Mouse (Mus musculus) left cerebral cortex, postnatal 4 days (tissue): ENCODE results near the gene Adrm1. TPM values are rescaled to one million over a fixed set of nuclear protein-coding genes. Genes with fewer than 3 reads are reported as not detected.
A peak's percentile ranks its signal among the peaks of the same experiment; 100 is the strongest.
"Not testable (repeated sequence)": the region's sequence is repeated elsewhere in the genome, so short reads cannot be mapped to it uniquely, and the experiment has no call there.

Experiments
- DNase-seq: peaks from one replicate; pipeline ENCODE4 v3.0.0-alpha.2; 2022
- intact Hi-C: fragments of 180-260 bp; cut with DNase I; formaldehyde crosslinking; loops from one replicate; pipeline ENCODE4 v1.15.1; 2025
- total RNA-seq, 2 experiments: library from RNA; stranded (reverse); gene quantifications; 2 replicates each; pipeline ENCODE4 v1.2.3; 2021

Gene Adrm1
- total RNA-seq, result 100 to 1,000 TPM; 117 to 118 TPM

DNA sequence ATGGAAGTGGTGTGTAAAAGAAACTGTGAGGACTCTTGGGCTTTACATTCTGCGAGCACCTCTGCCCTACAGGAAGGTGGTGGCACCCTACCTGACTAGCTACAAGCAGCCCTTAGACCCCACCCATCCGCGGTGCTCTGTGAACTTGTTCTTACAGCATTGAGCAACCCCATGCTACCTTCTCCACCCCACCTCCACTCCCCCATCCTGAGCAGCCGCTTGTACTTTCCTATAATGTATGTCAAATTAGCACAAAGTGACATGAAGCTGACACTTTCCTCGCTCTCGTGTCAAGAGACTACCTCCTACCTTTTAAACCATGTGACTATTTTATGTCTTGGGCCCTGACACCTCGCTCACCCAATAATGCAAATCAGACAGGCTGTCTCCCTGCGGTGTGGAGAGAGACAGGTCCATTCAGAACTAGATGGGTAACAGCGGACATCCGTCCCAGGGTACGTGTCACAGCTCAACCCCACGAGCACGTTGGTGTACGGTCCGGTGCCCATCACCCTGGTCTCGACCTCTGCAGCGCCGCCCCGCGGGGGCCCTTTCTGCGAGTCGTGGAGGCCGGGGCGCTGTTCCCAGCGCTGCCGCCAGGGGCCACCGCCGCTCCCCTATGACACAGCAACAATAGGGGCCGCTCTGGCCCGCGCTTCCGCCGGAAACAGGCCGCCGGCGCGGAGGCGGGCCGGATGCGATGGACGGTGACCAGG is at the start of gene Adrm1:
Gene Adrm1 (plus strand): TSS at position 680 of the 716 bp plus-strand sequence.
- DNase-seq, result peak; percentile 98
- intact Hi-C loops, result no loop called here

DNA sequence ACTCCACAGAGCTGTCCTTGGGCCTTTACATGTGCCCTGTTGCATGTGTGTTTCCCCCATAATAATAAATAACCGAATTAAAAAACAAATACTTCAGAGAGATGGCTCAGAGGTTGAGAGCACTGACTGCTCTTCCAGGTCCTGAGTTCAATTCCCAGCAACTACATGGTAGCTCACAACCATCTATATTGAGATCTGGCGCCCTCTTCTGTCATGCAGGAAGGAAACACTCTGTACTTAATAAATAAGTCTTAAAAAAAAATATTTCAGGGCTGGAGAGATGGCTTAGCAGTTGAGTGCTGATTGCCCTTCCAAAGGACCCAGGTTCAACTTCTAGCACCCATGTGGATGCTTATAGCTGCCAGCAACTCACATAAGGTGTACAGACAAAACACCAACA is 47.1 kb upstream of the Adrm1 start:
- no peak for DNase-seq
- intact Hi-C loops, result no loop called here

DNA sequence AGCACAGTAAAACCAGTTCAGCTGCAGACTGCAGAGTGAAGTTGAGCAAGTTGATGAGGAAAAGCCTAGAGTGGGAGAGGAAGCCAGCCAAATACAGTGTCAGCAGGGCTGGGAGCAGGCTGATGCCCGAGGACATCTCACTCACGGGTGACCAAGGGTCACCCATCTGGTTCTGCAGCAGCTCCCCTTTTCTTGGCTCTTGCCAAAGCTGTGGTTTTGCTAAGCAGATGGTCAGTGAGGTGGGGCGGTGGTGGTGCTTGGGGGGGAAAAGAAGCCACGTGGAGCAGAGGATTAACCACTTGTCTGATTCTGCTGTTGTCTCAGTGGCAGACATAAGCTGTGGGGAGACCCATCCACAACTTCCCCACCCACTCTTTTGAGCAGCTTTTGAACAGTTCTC is 45.1 kb upstream of the Adrm1 start:
- intact Hi-C loops, result no loop called here
- DNase-seq, result peak; percentile 64

DNA sequence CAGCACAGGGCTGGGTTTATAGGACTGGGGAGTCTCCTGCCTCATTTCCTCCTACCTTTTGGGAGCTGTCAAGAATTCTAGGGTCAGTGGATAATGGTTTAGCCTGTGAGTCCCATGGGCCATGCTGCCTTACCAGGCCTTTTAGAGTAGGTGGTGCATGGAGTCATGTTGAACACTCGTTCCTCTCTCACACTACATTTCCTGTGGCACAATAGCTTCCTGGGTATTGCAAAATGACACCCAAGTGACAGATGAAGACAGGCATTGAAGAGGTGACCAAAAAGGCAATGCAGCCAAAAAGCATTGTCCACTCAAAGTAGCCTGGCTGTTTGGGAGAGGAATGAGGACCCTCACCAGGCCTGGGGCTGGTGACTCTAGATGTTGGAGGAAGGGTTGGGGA is 43.6 kb upstream of the Adrm1 start:
- intact Hi-C loops, result no loop called here
- no peak for DNase-seq

DNA sequence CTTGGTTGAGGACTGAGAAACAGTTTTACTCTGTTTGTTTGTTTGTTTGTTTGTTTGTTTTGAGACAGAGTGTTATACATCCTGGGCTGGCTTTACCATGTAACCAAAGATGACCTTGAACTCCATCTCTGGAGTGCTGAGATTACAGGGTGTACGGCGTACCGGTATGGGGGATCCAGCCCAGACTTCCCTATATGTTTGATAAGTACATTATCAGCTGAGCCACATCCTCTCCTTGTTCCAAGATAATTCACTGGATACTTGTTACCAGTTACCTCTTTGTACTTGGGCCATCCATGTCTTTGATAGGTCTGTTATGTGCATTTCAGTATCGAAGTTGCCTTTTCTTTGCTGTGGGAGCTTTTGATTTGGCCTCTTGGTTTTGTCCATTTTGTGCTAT is 38.1 kb upstream of the Adrm1 start:
- intact Hi-C loops, result no loop called here
- no peak for DNase-seq

DNA sequence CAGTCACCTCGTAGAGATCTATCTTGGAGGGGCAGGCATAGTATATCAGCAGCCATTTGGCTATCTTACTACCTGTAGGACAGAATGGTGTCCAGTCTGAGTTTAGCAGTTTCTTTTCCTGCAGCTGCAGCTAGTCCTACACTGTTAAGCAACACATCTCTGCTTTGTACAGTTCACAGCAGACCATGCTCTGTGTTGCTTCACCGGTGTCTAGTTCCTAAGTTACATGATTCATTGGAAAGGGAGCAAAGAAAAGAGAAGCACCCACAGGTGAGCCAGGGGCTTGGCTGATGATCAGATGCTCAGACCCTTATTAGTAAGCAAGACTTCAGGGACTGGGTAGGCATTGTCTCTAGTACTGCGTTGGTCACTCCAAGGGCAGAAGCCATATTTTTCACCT is 37.4 kb upstream of the Adrm1 start:
- no peak for DNase-seq
- intact Hi-C loops, result no loop called here

DNA sequence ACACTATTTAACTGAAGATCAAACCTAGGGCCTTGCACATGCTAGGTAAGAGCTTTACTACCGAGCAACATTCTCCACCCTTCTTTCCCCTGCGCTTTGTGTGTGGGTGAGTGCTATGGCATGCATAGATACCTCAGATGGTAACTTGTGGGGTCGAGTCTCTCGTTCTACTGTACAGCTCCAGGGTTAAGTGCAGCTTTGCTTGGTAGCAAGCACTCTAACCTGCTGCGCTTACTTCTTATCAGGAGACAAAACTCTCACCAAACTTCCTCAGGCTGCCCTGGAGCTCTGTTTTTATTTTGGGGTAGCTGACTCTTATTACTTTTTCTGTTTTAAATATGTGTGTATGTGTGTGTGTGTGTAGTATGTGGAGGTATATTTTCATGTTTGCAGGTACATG is 35.9 kb upstream of the Adrm1 start:
- DNase-seq, result no peak
- intact Hi-C loops, result no loop called here

DNA sequence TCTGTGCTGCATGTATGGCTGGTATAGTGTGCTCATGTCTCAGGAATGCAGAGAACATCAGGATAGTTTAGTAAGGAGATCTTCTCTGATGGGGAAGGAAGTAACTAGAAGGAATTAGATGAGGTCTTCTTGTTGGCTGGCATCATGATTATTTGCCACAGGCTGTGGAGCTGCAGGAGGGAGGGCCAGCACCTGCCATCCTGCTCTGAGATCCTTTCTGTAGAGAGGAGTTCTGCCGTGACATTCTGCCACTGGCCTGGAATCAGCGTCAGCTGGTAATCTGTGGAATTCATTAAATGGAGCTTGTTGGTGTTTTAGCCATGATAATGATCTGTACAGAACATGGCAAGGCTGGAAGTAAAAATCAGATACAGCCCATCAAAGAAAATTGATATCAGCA is 25.2 kb upstream of the Adrm1 start:
- intact Hi-C loops, result no loop called here

DNA sequence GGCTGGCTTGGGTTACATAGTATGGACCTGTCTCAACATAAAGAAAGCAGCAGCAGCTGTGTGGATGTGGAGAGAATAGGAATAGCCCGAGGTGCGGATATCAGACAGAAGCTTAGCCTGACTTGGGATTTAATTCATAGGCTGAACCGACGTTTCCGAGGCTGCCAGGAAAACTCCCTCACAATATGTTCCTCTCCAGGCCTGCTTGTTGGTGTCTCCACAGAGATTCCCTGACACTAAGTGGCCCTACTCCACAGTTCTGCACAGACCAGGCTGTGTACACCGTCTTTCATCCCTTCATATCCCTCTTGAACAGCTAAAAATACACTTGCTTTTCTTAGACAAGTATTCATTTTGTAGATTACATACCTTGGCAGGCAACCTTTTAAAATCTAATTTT is 23.9 kb upstream of the Adrm1 start:
- no peak for DNase-seq
- intact Hi-C loops, result no loop called here

More for the DNA sequence above, 25.2 kb upstream of the Adrm1 start:
- peak; percentile 19 for DNase-seq

DNA sequence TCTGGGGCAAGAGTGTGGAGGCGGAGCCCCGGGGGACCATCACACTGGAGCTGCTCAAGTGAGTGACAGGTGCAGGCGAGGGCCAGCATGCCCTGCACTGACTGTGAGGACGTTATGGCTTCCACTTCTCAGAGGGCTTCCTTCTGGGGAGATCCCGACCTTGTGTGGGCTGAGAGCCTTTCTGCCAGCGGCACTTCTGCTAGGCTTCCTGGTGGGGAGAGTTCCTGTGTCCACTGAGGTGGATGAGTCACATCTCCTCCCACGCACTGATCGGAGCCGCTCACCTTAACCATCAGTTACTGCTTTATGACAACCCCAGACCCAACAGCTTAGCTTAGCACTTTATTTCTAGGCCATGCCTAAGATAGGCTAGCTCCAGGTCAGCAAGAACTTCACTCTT is 22.7 kb upstream of the Adrm1 start:
- DNase-seq, result no peak
- intact Hi-C loops, result no loop called here

DNA sequence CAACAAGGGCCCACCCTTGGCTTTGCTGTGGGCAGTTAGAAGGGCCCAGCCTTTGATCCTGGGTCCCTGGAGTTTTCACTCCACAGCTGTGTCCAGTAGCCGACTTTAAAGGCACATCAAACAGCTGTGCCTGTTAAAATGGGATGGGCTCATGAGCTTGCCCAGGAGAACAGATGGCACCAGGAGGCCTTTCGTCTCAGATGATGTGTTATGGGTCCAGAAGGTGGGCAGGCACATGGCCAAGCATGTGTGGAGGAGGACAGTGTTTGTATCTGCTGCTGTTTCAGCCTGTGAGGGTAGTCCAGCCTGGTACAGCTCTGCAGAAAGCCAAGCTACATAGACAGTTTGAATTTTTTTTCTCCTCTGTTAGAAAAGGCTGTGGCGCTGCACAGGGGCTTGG is 16.5 kb upstream of the Adrm1 start:
- peak; percentile 78 for DNase-seq
- intact Hi-C loops, result no loop called here

DNA sequence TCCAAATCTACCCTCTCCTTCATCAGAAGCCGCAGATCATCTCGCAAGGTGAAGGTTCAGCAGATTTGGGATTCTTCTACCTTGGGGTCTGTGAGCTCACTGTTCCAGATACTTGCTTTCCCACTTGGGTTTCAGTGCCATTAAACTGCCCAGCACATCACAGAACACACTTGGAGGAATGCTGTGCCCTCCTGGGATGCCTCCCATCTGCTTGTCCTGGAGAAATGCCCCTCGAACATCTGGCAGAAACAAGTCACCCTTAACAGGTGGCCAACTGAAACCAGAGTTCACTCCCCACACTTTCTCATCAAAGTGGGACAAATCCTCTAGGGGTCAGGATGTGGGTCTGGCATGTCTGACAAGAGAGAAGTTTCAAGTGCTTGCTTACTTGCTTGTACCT is 12.7 kb upstream of the Adrm1 start:
- no peak for DNase-seq
- intact Hi-C loops, result no loop called here

DNA sequence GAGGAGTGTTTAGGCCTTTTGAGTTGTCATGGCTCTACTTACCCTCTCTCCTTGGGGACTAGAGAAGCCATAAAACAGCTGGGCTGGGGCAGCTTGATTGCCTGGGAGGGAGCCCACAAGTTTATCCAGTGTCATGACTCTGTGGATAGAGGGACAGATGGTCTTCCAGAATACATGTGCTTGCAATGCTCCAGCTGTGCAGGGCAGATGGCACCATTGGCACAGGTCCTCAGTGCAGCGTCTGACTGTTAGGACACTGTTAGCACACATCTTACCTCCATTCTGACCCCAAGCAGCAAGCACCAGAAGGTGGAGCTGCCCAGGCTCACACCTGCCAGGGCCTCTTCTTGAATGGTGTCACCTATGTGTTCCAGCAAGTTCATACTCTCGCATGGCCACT is 5.4 kb upstream of the Adrm1 start:
- intact Hi-C loops, result loop anchor here (5.0 to 10.0 kb wide), 2 partner anchors 81 to 86 kb away; no protein-coding TSS in a partner anchor
- peak; percentile 83 for DNase-seq

DNA sequence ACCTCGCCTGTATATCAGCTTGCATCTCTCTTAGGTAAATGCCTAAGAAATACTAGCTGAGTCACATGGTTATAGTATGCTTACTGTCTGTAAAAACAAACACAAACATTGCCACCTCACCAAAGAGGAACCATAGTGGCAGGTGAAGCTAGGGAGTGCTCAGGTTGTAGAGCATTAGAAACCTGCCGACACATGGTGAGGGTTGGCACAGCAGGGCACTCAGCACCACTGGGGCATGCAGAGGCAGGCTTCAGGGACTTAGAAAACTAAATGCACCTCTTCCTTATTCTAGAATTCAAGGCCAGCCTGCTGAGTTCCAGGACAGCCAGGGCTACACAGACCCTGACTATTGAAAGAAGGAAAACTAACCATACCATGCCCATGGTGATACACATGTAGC is 4.4 kb upstream of the Adrm1 start:
- no peak for DNase-seq
- intact Hi-C loops, result loop anchor here (5.0 to 10.0 kb wide), 2 partner anchors 82 to 85 kb away; no protein-coding TSS in a partner anchor

DNA sequence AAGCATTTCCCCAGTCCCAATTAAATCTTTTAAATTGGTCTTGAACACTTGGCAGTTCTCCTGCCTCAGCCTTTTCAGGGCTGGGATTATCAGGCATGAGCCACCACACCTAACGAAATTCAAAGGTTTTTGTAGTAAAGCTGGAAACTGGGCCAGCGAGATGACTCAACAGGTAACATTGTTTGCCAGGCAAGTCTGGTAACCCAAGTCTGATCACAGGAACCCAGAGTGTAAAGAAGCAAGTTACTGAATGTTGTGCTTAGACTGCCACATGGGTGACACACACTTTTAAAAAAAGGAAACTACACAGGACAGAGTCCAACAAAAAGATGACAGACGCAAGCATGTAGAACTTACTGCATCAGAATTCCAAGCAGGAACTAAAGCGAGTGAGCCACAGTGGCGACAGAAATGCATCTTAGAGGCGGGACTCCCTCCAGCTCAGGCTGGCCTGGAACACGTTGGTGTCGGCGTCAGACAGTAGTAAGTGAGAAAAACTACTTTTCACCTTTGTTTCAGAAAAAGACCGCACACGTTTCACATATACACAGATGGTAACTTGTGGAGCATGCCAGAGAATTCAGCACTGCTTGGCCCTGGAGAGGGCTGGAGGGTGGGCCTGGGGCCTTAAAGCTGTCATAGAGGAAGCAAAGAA is 1.0 kb upstream of the Adrm1 start:
- intact Hi-C loops, result no loop called here
- no peak for DNase-seq

DNA sequence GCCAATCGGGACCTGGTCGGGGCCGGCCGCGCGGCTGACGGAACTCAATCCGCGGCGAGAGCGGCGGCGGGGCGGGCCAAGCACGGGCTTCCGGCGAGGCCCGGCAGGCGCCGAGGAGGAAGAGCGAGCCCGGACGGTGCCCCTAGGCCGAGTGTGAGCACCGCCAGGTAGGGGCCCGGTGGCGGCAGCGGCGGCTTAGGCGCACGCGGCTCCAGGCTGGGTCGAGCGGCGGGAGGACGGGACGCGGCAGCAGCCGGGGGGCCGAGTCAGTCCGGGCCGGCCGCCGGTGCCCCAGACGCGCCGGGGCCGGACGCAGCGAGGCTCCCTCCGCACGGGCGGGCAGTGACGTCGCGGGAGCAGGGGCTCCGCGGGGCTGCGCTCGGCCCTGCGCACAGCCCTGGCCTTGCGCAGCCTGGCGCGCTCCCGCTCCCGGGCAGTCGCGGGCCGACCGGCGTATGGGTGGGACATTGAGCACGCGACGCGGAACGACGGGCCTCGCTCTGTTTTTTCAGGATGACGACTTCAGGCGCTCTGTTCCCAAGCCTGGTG is 311 bp downstream of the Adrm1 start:
- no peak for DNase-seq
- intact Hi-C loops, result no loop called here

DNA sequence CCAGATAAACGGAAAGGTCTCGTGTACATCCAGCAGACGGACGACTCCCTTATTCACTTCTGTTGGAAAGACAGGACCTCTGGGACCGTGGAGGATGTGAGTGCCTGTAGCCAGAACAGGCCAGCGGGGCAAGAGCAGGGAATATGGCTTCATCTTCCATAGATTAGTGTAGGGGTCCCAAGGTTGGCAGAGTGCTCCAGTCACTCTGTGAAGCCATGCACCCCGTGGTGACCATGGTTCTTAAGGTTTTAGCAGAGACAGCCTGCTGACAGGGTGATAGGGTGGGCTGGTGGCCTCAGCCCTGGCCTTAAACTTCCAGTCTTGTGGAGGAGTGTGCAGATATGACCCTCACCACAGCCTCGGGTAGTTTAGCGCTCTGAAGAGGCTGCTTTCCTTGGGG is 867 bp downstream of the Adrm1 start:
- DNase-seq, result no peak
- intact Hi-C loops, result no loop called here

DNA sequence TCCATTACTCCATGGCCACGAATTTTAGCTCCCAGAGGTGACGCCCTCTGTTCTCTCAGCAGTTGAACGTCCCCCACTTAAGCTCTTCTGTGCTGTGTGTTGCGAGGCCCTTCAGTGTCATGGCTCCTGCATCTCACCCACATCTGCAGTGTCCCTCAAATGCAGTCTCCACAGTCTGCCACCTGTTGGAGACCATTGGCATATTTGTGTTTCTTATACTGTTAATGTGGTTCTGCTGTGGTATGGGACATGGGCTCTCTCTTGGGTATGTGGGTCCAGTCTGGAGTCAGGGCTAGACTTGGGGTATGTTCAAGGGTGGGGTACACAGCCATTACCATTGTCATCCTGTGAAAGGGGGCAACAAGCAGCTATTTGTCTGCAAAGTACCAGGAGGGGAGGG is 1.9 kb downstream of the Adrm1 start:
- intact Hi-C loops, result no loop called here
- no peak for DNase-seq

DNA sequence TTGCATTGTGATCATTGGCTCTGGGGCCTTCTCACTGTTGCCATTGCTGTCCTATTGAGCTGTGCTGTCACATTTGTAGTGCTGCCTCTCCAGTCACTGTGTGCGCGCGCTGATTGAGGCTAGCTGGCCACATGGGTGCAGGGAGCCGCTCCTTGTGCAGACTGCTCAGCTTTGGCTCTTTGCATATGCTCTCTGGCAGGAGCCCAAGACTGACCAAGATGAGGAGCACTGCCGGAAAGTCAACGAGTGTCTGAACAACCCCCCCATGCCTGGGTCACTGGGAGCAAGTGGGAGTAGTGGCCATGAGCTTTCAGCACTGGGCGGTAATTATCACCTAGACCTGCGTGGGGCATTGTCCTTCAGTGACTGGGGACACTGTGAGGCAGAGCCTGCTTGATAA is 2.4 kb downstream of the Adrm1 start:
- intact Hi-C loops, DNase-seq: not testable (repeated sequence)

DNA sequence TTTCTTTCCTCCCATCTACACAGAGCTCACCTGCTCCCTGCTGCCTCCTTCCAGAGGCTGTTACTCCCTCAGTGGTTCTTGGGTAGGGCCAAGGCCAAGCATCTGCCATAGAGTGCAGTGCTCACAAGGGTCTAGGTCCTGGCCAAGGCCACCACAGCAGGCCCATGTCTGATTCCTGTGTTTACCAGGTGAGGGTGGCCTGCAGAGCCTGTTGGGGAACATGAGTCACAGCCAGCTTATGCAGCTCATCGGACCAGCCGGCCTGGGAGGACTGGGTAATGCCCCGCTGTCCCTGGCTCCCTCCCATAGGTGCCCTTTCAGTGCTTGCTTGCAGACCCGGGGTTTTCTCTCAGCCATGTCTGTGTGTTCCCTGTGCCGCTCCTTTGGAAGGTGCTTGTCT is 2.8 kb downstream of the Adrm1 start:
- intact Hi-C loops, result no loop called here
- no peak for DNase-seq

DNA sequence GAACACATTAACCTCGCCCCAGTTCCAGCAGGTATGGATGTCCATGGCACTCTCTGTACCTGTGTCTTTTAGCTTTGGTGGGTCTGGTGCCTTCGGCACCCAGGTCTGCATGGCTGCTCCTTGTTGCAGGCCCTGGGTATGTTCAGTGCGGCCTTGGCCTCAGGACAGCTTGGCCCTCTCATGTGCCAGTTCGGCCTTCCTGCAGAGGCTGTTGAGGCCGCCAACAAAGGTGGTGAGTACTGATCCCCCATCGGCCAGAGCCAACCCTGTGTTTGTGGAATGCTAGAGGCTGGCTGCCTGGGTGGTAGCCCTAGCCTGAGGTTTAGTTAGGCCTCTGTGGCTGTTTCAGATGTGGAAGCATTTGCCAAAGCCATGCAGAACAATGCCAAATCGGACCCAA is 4.4 kb downstream of the Adrm1 start:
- intact Hi-C loops, result no loop called here
- no peak for DNase-seq

DNA sequence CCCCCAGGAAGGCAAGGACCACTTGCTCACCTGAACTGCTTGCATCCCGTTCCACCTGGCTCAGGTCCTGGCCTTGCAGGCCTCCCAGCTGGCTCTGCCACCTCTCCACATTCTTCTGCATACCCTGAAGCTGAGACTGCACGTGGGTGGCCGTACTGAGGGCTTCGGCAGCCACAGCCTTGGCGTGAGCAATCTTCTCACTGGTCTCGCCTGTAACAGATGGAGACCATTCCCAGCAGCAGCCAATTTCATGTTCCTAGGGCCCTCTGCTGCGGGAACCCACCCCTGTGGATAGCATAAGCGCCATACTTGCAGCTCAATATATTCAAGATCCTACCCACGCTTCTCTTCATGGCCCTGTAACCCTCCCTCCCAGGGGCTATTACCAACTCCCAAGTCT is 10.3 kb downstream of the Adrm1 start:
- intact Hi-C loops, result no loop called here
- DNase-seq, result no peak
